Mouse (Mus musculus) liver, embryonic 11.5 days (tissue): ENCODE measurements at regions not wholly inside any gene's neighbourhood (a gene's known extent, or its start where the extent isn't known, plus 50 kb on each side); places are given as distances from the start of the nearest gene placed in this dataset.

ENCODE experiments used
- ATAC-seq: fragments of 200-750 bp; cut with Nextera tagmentation; replicated peaks from 2 replicates; pipeline ENCODE4 v1.8.0; 2017; ENCODE audit warnings: moderate number of reproducible peaks, mild to moderate bottlenecking, moderate TSS enrichment, moderate library complexity; ENCODE audit not compliant: low FRiP score
- DNase-seq: peaks from one replicate; pipeline ENCODE4 v3.0.0-alpha.2; 2017; ENCODE audit warnings: low spot score
- H3K27ac ChIP-seq: fragments of 300-500 bp; sonication (generic); 2 replicates; pipeline ENCODE4 v1.5.1; 2014; ENCODE audit warnings: mild to moderate bottlenecking, low read depth, low read length, control low read depth
- H3K27me3 ChIP-seq: fragments of 300-500 bp; sonication (generic); replicated peaks from 2 replicates; pipeline ENCODE4 v1.6.1; 2014; ENCODE audit warnings: low read length, mixed read lengths; ENCODE audit not compliant: control insufficient read depth, insufficient read depth
- H3K36me3 ChIP-seq: fragments of 300-500 bp; sonication (generic); 2 replicates; pipeline ENCODE4 v1.6.1; 2014; ENCODE audit warnings: mild to moderate bottlenecking, low read length, moderate library complexity, mixed read lengths; ENCODE audit not compliant: control insufficient read depth, insufficient read depth
- H3K4me1 ChIP-seq: fragments of 300-500 bp; sonication (generic); replicated peaks from 2 replicates; pipeline ENCODE4 v1.6.1; 2014; ENCODE audit warnings: low read length, mixed read lengths; ENCODE audit not compliant: control insufficient read depth, insufficient read depth
- H3K4me2 ChIP-seq: fragments of 300-500 bp; sonication (generic); 2 replicates; pipeline ENCODE4 v1.6.1; 2014; ENCODE audit warnings: mild to moderate bottlenecking, control low read depth, moderate library complexity
- H3K4me3 ChIP-seq: fragments of 300-500 bp; sonication (generic); 2 replicates; pipeline ENCODE4 v1.5.1; 2014; ENCODE audit warnings: low read depth, low read length, control low read depth
- H3K9ac ChIP-seq: fragments of 300-500 bp; sonication (generic); 2 replicates; pipeline ENCODE4 v1.6.1; 2014; ENCODE audit warnings: low read depth, low read length, control low read depth
- H3K9me3 ChIP-seq: fragments of 300-500 bp; sonication (generic); 2 replicates; pipeline ENCODE4 v1.6.1; 2016; ENCODE audit warnings: low read length, inconsistent platforms, mixed read lengths; ENCODE audit not compliant: control insufficient read depth
- WGBS: fragments of 180-500 bp; shearing (Covaris S2); extraction: QIAGEN DNeasy Blood & Tissue Kit; methylation state at CpG from one replicate; pipeline ENCODE4 v1.1.7; 2014; 5-methylcytosine and 5-hydroxymethylcytosine counted together

- Histone ChIP-seq H3K4me1 (no peaks in the 10 kb centered on the region), H3K9me3 (no peaks in the 10 kb centered on the region), H3K27ac (no peak overlapping the region), H3K36me3 (no peaks in the 10 kb centered on the region), H3K9ac (no peak overlapping the region), H3K27me3 (no peaks in the 10 kb centered on the region), H3K4me2 (no peak overlapping the region), H3K4me3 (no peak overlapping the region)
- no peak for ATAC-seq
- WGBS: 75% methylated on average over 3 of the region's 3 CpGs
- DNase-seq: no peak
Observed at GRCm38 (mm10) chr13:59323933-59324332, 261.1 kb downstream of the Agtpbp1 start.

DNA sequence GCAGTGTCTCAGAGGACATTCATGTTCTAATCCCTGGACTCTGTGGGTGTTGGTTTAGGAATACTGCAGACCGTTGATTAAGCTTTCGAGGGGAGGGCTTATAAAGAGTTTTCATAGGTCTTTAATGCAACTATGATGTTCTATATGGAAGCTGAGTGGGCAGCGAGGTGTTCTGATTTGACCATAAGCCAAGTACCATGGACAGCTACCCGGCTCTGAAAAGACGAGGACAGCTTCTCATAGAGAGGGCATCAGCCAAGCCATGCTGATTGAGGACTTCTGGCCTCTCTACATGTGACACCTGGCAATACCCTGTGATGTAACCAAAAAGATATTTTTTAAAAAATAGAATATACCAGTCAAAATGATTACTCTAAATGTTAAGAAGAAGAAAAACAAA lies 261.6 kb downstream of the Agtpbp1 start:
- no peaks in the 10 kb centered on the region for H3K4me1 ChIP-seq
- ATAC-seq (no peak), DNase-seq (no peak)
- 44% methylated on average over 5 of the region's 5 CpGs for WGBS
- no peak overlapping the region for H3K27ac ChIP-seq
- no peaks in the 10 kb centered on the region for H3K9me3 ChIP-seq
- H3K27me3 ChIP-seq: no peaks in the 10 kb centered on the region
- no peak overlapping the region for H3K9ac ChIP-seq
- no peaks in the 10 kb centered on the region for H3K36me3 ChIP-seq
- no peak overlapping the region for H3K4me2 ChIP-seq
- no peak overlapping the region for H3K4me3 ChIP-seq

GRCm38 (mm10) chr13:59320261-59320660 lies 264.8 kb downstream of the Agtpbp1 start:
- DNase-seq (no peak), ATAC-seq (no peak)
- 75% methylated on average over 5 of the region's 5 CpGs for WGBS
- Histone ChIP-seq H3K36me3 (no peaks in the 10 kb centered on the region), H3K9ac (no peak overlapping the region), H3K27me3 (no peaks in the 10 kb centered on the region), H3K4me1 (no peaks in the 10 kb centered on the region), H3K9me3 (no peaks in the 10 kb centered on the region), H3K27ac (no peak overlapping the region), H3K4me2 (no peak overlapping the region), H3K4me3 (no peak overlapping the region)

DNA sequence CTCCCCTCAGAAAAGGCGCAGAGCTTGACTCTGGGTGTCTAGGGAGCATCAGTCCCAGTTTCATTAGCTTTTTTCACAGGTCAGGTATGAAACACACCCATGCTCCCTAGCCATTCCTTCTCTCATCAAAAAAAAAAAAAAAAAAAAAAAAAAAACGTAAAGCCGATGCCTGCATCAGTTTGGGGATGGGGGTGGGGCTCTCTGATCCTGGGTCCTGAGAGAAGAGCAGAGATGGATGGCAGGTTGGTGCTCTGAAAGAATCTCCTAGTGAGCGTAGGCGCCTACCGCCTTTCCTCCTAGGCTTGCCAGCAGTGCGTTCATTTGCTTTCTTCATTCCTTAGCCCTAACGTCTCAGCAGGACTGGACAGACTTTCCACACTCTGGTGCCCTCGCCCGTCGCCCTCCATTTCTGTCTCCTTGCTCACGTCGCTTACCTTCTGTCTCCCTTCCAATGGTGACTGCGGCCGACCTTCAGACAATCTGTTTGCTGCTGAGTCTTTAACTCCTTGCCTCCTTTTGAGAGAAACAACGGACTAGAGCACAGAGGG lies 267.5 kb downstream of the Agtpbp1 start:
- WGBS: 68% methylated on average over 16 of the region's 16 CpGs
- Histone ChIP-seq H3K4me2 (no peak overlapping the region), H3K4me3 (no peak overlapping the region), H3K27me3 (no peaks in the 10 kb centered on the region), H3K27ac (no peak overlapping the region), H3K9ac (no peak overlapping the region), H3K4me1 (no peaks in the 10 kb centered on the region), H3K36me3 (no peaks in the 10 kb centered on the region), H3K9me3 (no peaks in the 10 kb centered on the region)
- ATAC-seq (no peak), DNase-seq (no peak)

DNA sequence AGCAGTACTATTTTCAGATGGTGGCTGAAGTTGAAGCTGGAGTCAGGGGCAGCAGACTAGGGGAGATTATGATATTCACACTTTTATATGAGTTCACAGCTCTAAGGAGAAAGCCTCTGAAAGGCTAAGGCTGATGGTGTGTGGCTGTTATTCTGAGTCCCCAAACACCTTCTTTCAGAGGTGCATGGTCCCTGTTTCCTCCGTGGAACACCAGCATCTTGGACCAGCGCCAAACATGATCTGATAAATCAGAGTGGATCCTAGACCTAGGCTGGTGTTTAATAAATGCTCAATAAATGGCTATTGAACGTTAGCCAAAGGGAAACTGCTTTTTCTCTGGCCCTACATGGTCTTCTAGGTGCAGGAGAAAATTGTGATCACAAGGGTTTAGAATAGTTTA lies 269.2 kb downstream of the Agtpbp1 start:
- WGBS: 59% methylated on average over 3 of the region's 3 CpGs
- no peak overlapping the region for H3K4me2 ChIP-seq

DNA sequence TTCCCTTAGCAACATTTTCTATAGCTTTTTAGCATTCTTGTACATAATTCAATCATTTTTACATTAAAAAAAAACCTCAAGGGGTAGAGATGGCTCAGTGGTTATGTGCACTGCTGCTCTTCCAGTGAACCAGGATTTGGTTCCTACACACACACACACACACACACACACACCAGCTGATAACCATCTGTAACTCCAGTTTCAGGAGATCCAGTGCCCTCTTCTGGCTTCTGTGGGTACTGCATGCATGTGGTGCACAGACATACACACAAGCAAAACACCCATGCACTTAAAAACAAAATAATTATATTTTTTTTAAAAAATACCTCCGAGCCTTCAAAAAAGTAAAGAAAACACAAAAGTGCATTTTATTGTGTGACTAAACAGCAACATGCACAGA lies 270.6 kb downstream of the Agtpbp1 start:
- DNase-seq (no peak), ATAC-seq (no peak)
- Histone ChIP-seq H3K4me2 (no peak overlapping the region), H3K9me3 (no peaks in the 10 kb centered on the region), H3K4me1 (no peaks in the 10 kb centered on the region), H3K36me3 (no peaks in the 10 kb centered on the region), H3K27ac (no peak overlapping the region), H3K4me3 (no peak overlapping the region), H3K27me3 (no peaks in the 10 kb centered on the region), H3K9ac (no peak overlapping the region)
- 60% methylated on average over 1 of the region's 1 CpGs for WGBS

More for the DNA sequence above, 269.2 kb downstream of the Agtpbp1 start:
- H3K9ac ChIP-seq: no peak overlapping the region
- no peaks in the 10 kb centered on the region for H3K9me3 ChIP-seq
- no peak for ATAC-seq
- H3K4me3 ChIP-seq: no peak overlapping the region
- H3K36me3 ChIP-seq: no peaks in the 10 kb centered on the region
- no peaks in the 10 kb centered on the region for H3K4me1 ChIP-seq
- H3K27me3 ChIP-seq: no peaks in the 10 kb centered on the region
- DNase-seq: no peak
- H3K27ac ChIP-seq: no peak overlapping the region

DNA sequence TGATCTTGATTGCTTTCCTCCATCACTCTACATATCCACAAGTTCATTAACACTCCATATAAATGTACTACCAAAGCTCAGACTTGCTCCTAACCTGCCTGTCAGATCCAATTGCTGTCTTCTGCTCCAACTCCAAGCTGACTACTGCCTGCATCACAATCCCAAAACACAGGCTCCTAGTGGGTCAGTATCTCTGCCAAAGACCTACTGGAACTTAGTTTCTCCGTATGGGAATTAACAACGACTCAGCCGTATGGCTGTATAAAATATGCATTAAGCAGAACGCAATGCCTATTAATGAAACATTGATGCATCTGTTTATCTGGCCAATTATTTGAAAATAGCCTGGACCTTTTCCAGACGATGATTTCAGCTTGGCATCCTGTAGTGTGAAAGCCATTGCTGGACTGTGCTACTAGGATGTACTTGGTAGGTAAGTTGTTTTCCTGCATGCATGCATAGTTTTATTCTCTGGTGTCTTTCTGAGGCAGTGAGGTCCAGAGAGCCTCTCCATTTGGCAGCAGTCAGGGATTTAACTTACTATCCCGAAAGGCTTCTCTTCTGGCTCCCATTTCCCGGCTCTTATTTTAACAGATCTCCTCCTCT lies 271.2 kb downstream of the Agtpbp1 start:
- 88% methylated on average over 7 of the region's 7 CpGs for WGBS

GRCm38 (mm10) chr13:59292905-59293304 lies 292.1 kb downstream of the Agtpbp1 start:
- H3K27ac ChIP-seq: no peak overlapping the region
- 6% methylated on average over 5 of the region's 5 CpGs for WGBS
- no peaks in the 10 kb centered on the region for H3K27me3 ChIP-seq
- ATAC-seq: no peak
- H3K9me3 ChIP-seq: no peaks in the 10 kb centered on the region
- H3K9ac ChIP-seq: no peak overlapping the region
- H3K4me3 ChIP-seq: no peak overlapping the region
- H3K4me2 ChIP-seq: no peak overlapping the region
- no peaks in the 10 kb centered on the region for H3K4me1 ChIP-seq
- H3K36me3 ChIP-seq: no peaks in the 10 kb centered on the region
- DNase-seq: no peak

More for the DNA sequence above, 271.2 kb downstream of the Agtpbp1 start:
- H3K9ac ChIP-seq: no peak overlapping the region
- ATAC-seq: no peak
- no peaks in the 10 kb centered on the region for H3K36me3 ChIP-seq
- no peak overlapping the region for H3K27ac ChIP-seq
- no peaks in the 10 kb centered on the region for H3K4me1 ChIP-seq
- H3K27me3 ChIP-seq: no peaks in the 10 kb centered on the region
- H3K4me3 ChIP-seq: no peak overlapping the region
- DNase-seq: no peak
- H3K9me3 ChIP-seq: no peaks in the 10 kb centered on the region
- H3K4me2 ChIP-seq: no peak overlapping the region

DNA sequence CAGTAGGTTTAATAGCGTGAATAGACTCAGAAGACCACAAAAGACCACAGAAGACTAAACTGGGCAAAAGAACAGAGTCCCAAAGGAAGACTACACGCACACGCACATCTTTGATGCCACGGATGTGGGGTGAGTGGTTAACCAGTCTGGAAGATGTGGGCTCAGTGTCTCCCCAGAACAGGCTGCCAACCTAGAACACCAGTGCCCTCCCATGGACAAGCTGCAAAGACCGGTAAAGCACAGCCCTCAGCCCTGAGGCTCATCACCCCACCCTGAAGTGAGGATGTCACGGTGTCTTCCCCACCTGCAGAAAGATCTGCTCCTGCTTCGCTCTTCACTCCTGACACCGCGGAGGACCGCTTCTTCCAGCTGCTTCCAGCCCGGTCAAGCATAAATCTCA lies 295.9 kb downstream of the Agtpbp1 start:
- H3K27ac ChIP-seq: no peak overlapping the region
- no peak for DNase-seq
- H3K4me3 ChIP-seq: no peak overlapping the region

More for the DNA sequence above, 295.9 kb downstream of the Agtpbp1 start:
- no peaks in the 10 kb centered on the region for H3K9me3 ChIP-seq
- no peaks in the 10 kb centered on the region for H3K36me3 ChIP-seq
- no peak for ATAC-seq
- H3K4me2 ChIP-seq: no peak overlapping the region
- H3K27me3 ChIP-seq: no peaks in the 10 kb centered on the region
- no peak overlapping the region for H3K9ac ChIP-seq
- 77% methylated on average over 11 of the region's 11 CpGs for WGBS
- no peaks in the 10 kb centered on the region for H3K4me1 ChIP-seq
